Mouse (Mus musculus) gastrocnemius, adult 2 months (tissue): Measurements from ENCODE around the gene Zeb2. TPM values are rescaled to one million over a fixed set of nuclear protein-coding genes. Genes with fewer than 3 reads are reported as not detected.

Experiments used
- DNase-seq: peaks from one replicate; pipeline ENCODE4 v3.0.0; 2022
- H3K27ac ChIP-seq: fragments of 200-600 bp; 2 replicates; pipeline ENCODE4 v1.8.1; 2022; ENCODE audit warnings: mild to moderate bottlenecking
- H3K4me3 ChIP-seq: fragments of 200-600 bp; 2 replicates; pipeline ENCODE4 v1.8.1; 2022; ENCODE audit warnings: mild to moderate bottlenecking, moderate library complexity
- CTCF ChIP-seq: fragments of 200-600 bp; IDR thresholded peaks from 2 replicates; pipeline ENCODE4 v1.8.1; 2022; ENCODE audit warnings: antibody characterized with exemption, mild to moderate bottlenecking, moderate library complexity
- intact Hi-C: fragments of 180-260 bp; cut with DNase I; formaldehyde crosslinking; loops from one replicate; pipeline ENCODE4 v1.15.1; 2025
- total RNA-seq, 2 experiments: library from RNA; stranded (reverse); gene quantifications; 2 replicates each; pipeline ENCODE4 v1.2.3; 2021

Zeb2 gene
- total RNA-seq, 2 experiments from 2014 or later: 31.3 to 41.6 TPM

DNA sequence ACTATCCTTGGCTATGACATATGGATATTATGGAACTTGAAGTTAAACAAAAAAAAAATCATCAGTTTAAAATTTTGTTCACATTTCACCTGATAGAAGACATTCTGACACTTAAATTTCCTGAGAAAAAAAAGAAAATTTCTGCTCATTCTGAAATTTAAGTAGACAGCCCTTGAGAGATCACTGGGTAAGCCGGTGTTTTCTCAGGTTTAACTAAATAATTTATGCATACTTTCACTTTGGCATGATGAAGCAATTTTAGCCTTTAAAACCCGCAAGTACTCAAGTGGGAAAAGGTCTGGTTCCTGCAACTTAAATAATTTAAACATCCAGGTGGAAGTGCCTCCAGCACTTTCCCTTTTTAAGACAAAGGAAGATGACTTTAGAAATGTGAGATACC is 65.9 kb downstream of the Zeb2 start:
- Histone ChIP-seq H3K4me3 (no peak overlapping the region), H3K27ac (no peak overlapping the region)
- TF ChIP-seq CTCF: no peak
- intact Hi-C loops: no loop called here
- no peak for DNase-seq

- TF ChIP-seq CTCF: no peak
- DNase-seq: no peak
- no peak overlapping the region for H3K4me3 ChIP-seq
- peak overlapping the region; percentile 64 for H3K27ac ChIP-seq
- intact Hi-C loops: no loop called here
These were observed 67.3 kb downstream of the Zeb2 start for GRCm38 (mm10) chr2:45049923-45050322.

GRCm38 (mm10) chr2:45049279-45049678 is 67.9 kb downstream of the Zeb2 start:
- H3K27ac ChIP-seq: peak overlapping the region; percentile 64
- H3K4me3 ChIP-seq: no peak overlapping the region
- no peak for TF ChIP-seq CTCF
- intact Hi-C loops: no loop called here
- peak; percentile 62 for DNase-seq

GRCm38 (mm10) chr2:45040706-45041312 is 76.4 kb downstream of the Zeb2 start:
- no peak overlapping the region for H3K4me3 ChIP-seq
- intact Hi-C loops: no loop called here
- peak overlapping the region; percentile 67; the same call in 1 of the 2 replicates for H3K27ac ChIP-seq
- TF ChIP-seq CTCF: no peak
- no peak for DNase-seq

GRCm38 (mm10) chr2:45039503-45039902 is 77.7 kb downstream of the Zeb2 start:
- no peak overlapping the region for H3K27ac ChIP-seq
- TF ChIP-seq CTCF: no peak
- no peak for DNase-seq
- H3K4me3 ChIP-seq: no peak overlapping the region
- intact Hi-C loops: no loop called here

DNA sequence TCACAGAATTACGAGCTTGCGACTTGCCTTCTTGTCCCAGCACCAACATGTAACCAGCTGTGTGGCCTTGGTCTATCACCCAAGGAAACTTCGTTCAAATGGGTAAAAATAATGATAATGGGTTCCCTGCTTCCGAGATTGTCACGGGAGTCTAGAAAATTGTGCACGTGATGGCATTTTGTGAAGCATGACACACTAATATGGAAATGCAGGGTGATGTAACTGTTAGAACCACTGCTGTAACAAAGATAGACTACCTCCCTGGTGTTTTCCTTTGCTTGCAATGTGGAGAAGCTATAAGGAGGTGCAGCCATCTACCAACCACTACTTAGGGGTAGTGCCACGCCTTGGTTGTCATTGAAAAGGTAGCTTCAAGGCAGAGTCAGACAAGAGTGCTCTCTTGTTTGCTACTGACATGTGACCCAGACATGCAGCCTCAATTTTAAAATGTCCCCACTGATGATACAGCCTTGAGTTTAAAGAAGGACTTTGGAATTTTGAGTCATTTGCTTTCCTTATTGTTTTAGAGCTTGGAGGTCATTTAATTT is 89.0 kb downstream of the Zeb2 start:
- TF ChIP-seq CTCF: no peak
- no peak for DNase-seq
- intact Hi-C loops: no loop called here
- Histone ChIP-seq H3K4me3 (no peak overlapping the region), H3K27ac (no peak overlapping the region)

DNA sequence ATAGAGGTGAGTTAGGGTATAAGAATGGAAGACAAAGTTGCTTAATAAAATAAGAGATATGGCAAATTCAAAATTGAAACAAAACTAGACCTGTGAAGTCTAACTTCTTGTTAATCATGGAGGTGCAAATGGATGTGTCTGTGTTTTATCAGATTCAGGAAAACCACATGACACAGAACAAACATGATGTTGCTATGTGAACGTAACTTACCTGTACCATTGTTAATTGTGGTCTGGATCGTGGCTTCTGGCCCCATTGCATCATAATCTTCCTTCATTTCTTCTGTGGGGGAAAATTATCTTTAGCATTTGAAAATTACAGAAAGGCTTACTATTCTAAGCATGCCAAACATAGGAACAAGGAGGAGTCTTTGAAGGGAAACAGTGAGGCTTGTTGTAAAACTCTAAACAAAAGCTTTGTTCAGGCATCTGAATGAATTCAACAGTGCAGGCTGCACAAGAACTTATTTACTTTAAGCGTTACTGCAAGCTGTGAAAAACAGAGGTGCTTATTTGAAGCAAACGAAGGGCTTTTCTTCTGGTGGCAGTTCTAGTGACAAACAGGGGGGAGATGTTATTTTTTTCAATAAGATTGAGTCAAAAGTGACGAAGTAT is 99.9 kb downstream of the Zeb2 start:
- Histone ChIP-seq H3K4me3 (no peak overlapping the region), H3K27ac (0 out of 2 replicates have a peak overlapping the region, but pooled peaks have one; percentile 4)
- TF ChIP-seq CTCF: no peak
- DNase-seq: no peak
- intact Hi-C loops: no loop called here

DNA sequence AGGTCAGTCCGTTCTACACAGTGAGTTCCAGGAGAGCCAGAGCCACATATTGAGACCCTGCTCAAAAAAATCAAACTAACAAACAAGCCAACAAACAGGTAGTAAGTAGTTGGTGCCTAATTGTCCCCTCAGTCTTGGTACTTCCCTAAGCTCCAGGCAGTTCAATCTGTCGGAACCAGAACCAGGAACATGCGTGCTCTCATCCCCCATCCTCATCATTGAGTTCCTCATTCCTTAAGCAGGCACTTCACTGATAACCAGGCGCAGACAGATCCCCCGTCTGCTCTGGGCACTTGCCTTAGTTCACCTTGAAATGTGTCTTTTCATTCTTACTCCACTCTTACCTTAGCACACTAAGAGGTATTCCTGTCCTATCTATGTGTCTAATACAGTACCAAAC is 103.9 kb downstream of the Zeb2 start:
- no peak for TF ChIP-seq CTCF
- intact Hi-C loops: no loop called here
- no peak for DNase-seq
- no peak overlapping the region for H3K4me3 ChIP-seq
- H3K27ac ChIP-seq: no peak overlapping the region

DNA sequence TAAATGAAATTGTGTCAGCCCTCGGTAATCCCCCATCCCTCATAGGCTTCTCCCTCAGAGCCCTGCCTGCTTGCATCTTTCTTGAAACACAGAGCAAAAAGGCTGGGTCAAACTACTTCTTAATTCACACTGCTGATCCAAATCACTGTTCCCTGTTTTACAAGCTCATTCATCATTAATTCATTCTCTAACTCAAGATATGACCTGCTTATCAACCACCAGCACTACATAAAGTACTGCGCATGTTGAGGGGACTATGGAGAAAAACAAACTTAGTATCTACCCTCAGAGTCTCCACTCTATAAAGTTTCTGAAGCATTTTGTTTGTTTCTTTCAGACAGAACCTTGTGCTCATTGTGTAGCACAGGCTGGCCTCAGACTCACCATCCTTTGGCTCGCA is 104.5 kb downstream of the Zeb2 start:
- intact Hi-C loops: no loop called here
- Histone ChIP-seq H3K4me3 (no peak overlapping the region), H3K27ac (no peak overlapping the region)
- TF ChIP-seq CTCF: no peak
- no peak for DNase-seq

GRCm38 (mm10) chr2:45010701-45011100 is 106.5 kb downstream of the Zeb2 start:
- Histone ChIP-seq H3K27ac (no peak overlapping the region), H3K4me3 (no peak overlapping the region)
- DNase-seq: no peak
- no peak for TF ChIP-seq CTCF
- intact Hi-C loops: no loop called here

- no peak for DNase-seq
- Histone ChIP-seq H3K27ac (no peak overlapping the region), H3K4me3 (no peak overlapping the region)
- no peak for TF ChIP-seq CTCF
- intact Hi-C loops: no loop called here
These were observed 117.3 kb downstream of the Zeb2 start for GRCm38 (mm10) chr2:44999906-45000305.

DNA sequence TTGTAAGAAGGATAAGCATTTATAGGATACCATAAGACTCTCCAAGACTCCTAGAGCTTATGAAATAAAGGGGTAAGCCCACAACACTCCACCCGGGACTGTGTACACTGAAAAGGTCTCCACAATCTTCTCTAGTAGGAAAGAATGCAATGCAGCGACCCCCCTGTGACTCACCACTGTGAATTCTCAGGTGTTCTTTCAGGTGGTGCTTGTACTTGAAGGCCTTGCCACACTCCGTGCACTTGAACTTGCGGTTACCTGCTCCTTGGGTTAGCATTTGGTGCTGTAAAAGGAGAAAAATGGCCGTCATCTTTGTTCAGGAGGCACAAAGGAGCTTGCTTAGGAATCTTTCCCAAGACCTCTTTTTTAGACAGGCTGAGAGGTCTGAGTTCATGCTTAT is 118.5 kb downstream of the Zeb2 start:
- Histone ChIP-seq H3K27ac (no peak overlapping the region), H3K4me3 (no peak overlapping the region)
- no peak for TF ChIP-seq CTCF
- no peak for DNase-seq
- intact Hi-C loops: no loop called here

- H3K27ac ChIP-seq: no peak overlapping the region
- no peak for DNase-seq
- intact Hi-C loops: no loop called here
- no peak for TF ChIP-seq CTCF
- H3K4me3 ChIP-seq: no peak overlapping the region
These were observed 135.5 kb downstream of the Zeb2 start for GRCm38 (mm10) chr2:44981646-44982045.
